Mouse (Mus musculus) lung, postnatal 4 days (tissue): Measurements from ENCODE around the gene Erh.

Experiments
- DNase-seq, 2 experiments: peaks; one replicate each; pipeline ENCODE4 v3.0.0; 2021

The Erh gene

GRCm38 (mm10) chr12:80643693-80644505 lies at the start of gene Erh, which contains the start of gene Slc39a9:
TSS of gene Erh (minus strand) at chr12:80644341.
TSS of gene Slc39a9 (plus strand) at chr12:80643883.
- peak; percentile 95 to 96 for DNase-seq

GRCm38 (mm10) chr12:80693700-80694099 lies 49.6 kb upstream of the Erh start:
- DNase-seq = no peak

- peak; percentile 79 to 92 for DNase-seq
Measured at GRCm38 (mm10) chr12:80692269-80692972, 48.3 kb upstream of the Erh start, which contains the start of gene Plekhd1. TSS of gene Plekhd1 (plus strand) at chr12:80692591.

GRCm38 (mm10) chr12:80691671-80692091 lies 47.5 kb upstream of the Erh start:
- DNase-seq = peak; percentile 75 to 87

- no peak for DNase-seq
Measured at GRCm38 (mm10) chr12:80689696-80690095, 45.6 kb upstream of the Erh start.

GRCm38 (mm10) chr12:80687788-80688211 lies 43.7 kb upstream of the Erh start:
- DNase-seq = peak; percentile 38 to 62

GRCm38 (mm10) chr12:80684316-80684715 lies 40.2 kb upstream of the Erh start:
- no peak for DNase-seq

- no peak for DNase-seq
Measured at GRCm38 (mm10) chr12:80683554-80683953, 39.4 kb upstream of the Erh start.

- peak in 1 of 2 experiments; percentile 41 for DNase-seq
Measured at GRCm38 (mm10) chr12:80681340-80681739, 37.2 kb upstream of the Erh start.

- DNase-seq = peak in 1 of 2 experiments; percentile 73
Measured at GRCm38 (mm10) chr12:80673170-80673569, 29.0 kb upstream of the Erh start.

- DNase-seq = no peak
Measured at GRCm38 (mm10) chr12:80668391-80668790, 24.2 kb upstream of the Erh start.

GRCm38 (mm10) chr12:80663935-80664334 lies 19.8 kb upstream of the Erh start:
- no peak for DNase-seq

GRCm38 (mm10) chr12:80662322-80662721 lies 18.2 kb upstream of the Erh start:
- no peak for DNase-seq

GRCm38 (mm10) chr12:80658661-80659060 lies 14.5 kb upstream of the Erh start:
- DNase-seq = no peak

GRCm38 (mm10) chr12:80654659-80655025 lies 10.5 kb upstream of the Erh start:
- DNase-seq = peak in 1 of 2 experiments; percentile 24

GRCm38 (mm10) chr12:80653951-80654658 lies 10.0 kb upstream of the Erh start:
- DNase-seq = peak; percentile 65 to 84

GRCm38 (mm10) chr12:80646377-80646776 lies 2.2 kb upstream of the Erh start:
- DNase-seq = no peak

- no peak for DNase-seq
Measured at GRCm38 (mm10) chr12:80644506-80644868, 346 bp upstream of the Erh start.

GRCm38 (mm10) chr12:80642725-80643692 lies 1.1 kb downstream of the Erh start:
- peak; percentile 45 to 67 for DNase-seq

- DNase-seq = no peak
Measured at GRCm38 (mm10) chr12:80631790-80632189, 12.4 kb downstream of the Erh start.

- DNase-seq = no peak
Measured at GRCm38 (mm10) chr12:80620501-80620900, 23.6 kb downstream of the Erh start.
